Mouse (Mus musculus): Measurements from ENCODE around the gene Azin2. TPM values are rescaled to one million over a fixed set of nuclear protein-coding genes. Genes with fewer than 3 reads are reported as not detected.
A peak's percentile ranks its signal among the peaks of the same experiment; 100 is the strongest.

Azin2 gene
- total RNA-seq, 1 experiment from 2014 or later = 41.8 TPM

- DNase-seq = peak; percentile 27
Measured at GRCm38 (mm10) chr4:128897911-128898421, 64.3 kb downstream of the Azin2 start.

GRCm38 (mm10) chr4:128896667-128897066 lies 65.6 kb downstream of the Azin2 start:
- DNase-seq = no peak

- DNase-seq = no peak
Measured at GRCm38 (mm10) chr4:128895841-128896240, 66.4 kb downstream of the Azin2 start.

DNA sequence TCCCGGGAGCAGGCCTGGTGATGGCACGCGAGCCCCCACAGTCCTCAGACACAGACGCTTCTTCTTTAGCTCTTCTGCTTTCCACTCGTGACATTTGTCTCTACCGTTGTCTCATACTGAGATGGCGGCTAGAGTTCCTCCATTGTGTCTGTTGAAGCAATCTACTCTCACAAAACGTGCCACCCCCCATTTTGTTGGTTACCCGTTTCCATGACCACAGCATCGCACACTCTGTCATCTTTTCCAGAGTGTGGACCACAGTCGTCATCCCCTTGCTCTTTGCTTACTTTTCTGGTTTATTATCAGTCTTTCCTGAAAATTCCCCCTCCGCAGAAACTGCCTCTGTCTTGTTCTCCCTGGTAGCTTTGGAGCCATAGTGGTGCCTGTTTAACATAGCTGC lies 68.1 kb downstream of the Azin2 start:
- no peak for DNase-seq

DNA sequence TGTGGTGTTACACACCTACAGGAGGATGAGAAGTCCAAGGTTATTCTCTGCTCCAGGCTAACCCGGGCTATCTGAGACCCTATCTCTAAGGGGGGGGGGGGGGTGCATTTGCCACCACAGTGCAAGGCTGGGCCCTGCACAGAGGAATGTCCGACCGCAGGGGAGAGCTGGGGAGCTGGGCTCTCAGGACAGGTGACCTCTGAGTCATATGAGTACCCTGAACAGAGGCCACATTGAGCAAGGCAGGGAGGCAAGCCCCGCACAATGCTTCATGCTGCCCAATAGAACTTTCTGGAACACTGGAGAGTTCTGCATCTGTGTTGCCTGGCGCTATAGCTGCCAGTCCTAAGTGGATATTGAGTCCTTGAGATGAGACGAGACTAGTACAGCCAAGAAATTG lies 70.1 kb downstream of the Azin2 start:
- DNase-seq = no peak

DNA sequence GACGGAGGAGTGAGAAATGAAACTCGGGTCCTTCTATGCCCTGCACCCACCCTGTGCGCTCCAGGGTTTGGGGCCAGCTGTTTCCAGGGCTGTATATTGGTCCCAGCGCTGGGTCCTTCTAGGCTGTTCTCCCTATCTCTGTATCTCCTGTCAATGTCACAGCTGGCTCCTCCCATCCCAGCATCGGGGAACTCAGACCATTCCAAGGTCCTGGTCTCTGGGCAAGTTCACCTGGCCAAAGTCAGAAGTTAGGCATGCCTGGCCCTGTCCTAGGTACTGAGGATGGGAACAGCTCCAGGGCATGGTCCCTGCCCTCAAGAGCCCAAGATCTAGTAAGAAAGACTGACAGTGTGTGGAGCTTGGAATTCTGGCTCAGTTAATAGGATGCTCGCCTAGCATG lies 70.5 kb downstream of the Azin2 start:
- DNase-seq = no peak

- peak; percentile 69 for DNase-seq
Measured at GRCm38 (mm10) chr4:128891157-128891556, 71.1 kb downstream of the Azin2 start.

- DNase-seq = no peak
Measured at GRCm38 (mm10) chr4:128889752-128890630, 72.3 kb downstream of the Azin2 start.

GRCm38 (mm10) chr4:128888436-128888990 lies 73.7 kb downstream of the Azin2 start:
- no peak for DNase-seq

DNA sequence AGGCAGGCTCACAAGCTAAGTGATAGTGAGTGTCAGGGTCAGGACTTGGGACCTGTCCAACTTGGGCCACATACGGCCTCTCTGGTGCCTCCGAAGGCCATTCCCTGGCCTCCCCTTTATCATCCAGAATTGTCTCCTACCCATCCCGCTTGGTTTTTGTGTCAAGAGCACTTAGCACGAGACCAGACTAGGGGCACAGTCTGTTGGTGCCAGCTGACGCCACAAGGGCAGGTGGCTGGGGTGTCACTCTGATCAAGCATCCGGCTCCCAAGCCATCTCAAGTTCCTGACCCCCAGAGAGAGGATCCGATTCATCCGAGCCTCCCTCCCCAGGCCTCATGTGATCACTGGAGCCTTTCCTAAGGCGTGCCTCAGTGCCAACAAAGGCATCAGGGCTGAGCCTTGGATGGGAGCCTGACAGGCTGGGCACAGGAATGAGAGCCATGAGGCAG lies 74.6 kb downstream of the Azin2 start:
- peak; percentile 79 for DNase-seq

- DNase-seq = no peak
Measured at GRCm38 (mm10) chr4:128887026-128887425, 75.2 kb downstream of the Azin2 start.

- peak; percentile 32 for DNase-seq
Measured at GRCm38 (mm10) chr4:128886571-128886970, 75.7 kb downstream of the Azin2 start.

GRCm38 (mm10) chr4:128885540-128885939 lies 76.7 kb downstream of the Azin2 start:
- no peak for DNase-seq

DNA sequence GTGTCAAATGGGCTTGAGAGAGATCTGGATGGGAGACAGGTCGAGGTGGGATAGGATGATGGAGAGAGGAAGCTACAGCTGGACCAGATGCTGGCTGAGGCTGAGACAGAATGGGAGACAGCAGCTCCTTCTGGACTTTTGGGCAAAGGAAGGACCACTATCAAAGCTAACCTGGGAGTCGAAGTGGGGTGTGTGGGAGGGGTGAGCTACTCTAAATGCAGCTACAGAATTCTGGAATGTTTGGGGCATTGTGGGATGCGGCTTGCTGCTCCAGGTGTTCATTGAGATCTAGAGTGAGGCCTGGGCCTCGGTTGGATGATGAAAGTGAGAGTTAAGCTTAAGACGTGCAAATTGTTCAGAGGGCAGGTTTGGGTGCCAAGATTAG lies 77.5 kb downstream of the Azin2 start:
- DNase-seq = no peak

DNA sequence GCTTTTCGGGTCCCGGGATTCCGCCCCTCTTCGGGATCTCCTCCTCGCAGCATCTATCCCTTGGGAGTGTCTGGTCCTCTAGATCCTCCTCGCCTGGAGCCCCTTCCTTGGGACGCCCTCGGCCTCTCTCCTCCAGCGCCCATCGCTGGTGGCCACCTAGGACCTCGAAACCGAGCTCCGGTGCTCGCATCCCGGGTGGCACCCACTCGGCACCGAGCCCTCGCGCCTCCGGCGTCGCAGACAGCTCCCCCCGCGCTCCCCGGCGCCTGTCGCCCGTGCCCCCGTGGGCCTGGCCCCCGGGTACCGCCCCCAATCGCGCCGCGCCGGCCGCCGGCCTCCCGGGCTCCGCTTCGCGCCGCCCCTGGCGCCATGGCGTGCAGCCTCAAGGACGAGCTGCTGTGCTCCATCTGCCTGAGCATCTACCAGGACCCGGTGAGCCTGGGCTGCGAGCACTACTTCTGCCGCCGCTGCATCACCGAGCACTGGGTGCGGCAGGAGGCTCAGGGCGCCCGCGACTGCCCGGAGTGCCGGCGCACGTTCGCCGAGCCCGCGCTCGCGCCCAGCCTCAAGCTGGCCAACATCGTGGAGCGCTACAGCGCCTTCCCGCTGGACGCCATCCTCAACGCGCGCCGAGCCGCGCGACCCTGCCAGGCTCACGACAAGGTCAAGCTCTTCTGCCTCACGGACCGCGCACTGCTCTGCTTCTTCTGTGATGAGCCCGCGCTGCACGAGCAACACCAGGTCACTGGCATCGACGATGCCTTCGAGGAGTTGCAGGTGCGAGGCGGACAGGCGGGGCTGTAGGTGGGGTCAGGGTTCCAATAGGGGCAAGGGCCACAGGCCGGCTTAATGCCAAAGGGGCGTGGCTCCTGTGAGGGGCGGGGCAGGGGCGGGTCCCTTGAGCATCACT lies 78.2 kb downstream of the Azin2 start:
- peak; percentile 77 for DNase-seq

GRCm38 (mm10) chr4:128883379-128883781 lies 78.9 kb downstream of the Azin2 start, which contains the start of gene Trim62:
Gene Trim62, plus strand, starts transcription at chr4:128883580.
- peak; percentile 93 for DNase-seq

Other genes starting within 250 kb of the Azin2 start
- 0.26 TPM in 2 replicates for gene A3galt2, start 207.1 kb downstream of the Azin2 start, total RNA-seq (2021)
- 32.2 and 39.1 TPM in 2 replicates for gene Zfp362, start 156.4 kb downstream of the Azin2 start, total RNA-seq (2021)
- 10.0 and 11.0 TPM in 2 replicates for gene Trim62, start 78.9 kb downstream of the Azin2 start, total RNA-seq (2021)
- gene Ak2, start 29.5 kb upstream of the Azin2 start, total RNA-seq (2021) = 175 and 204 TPM in 2 replicates
- 23.8 and 25.9 TPM in 2 replicates for gene Rnf19b, start 95.8 kb upstream of the Azin2 start, total RNA-seq (2021)
- gene Tmem54, start 143.1 kb upstream of the Azin2 start, total RNA-seq (2021) = not detected in 2 replicates
- gene Hpca, start 159.6 kb upstream of the Azin2 start, total RNA-seq (2021) = 1.2 and 5.1 TPM in 2 replicates
- 13.1 and 18.0 TPM in 2 replicates for gene Fndc5, start 174.6 kb upstream of the Azin2 start, total RNA-seq (2021)
- 24.5 and 30.0 TPM in 2 replicates for gene S100pbp, start 227.3 kb upstream of the Azin2 start, total RNA-seq (2021)
- 72.1 and 85.5 TPM in 2 replicates for gene Yars, start 227.3 kb upstream of the Azin2 start, total RNA-seq (2021)

Data from adrenal gland, postnatal 14 days (tissue).